Mouse (Mus musculus) left cerebral cortex, postnatal 25 days (tissue): ENCODE data around the gene Abi3. TPM values are rescaled to one million over a fixed set of nuclear protein-coding genes. Genes with fewer than 3 reads are reported as not detected.

Experiments used
- DNase-seq, 2 experiments: peaks; one replicate each; pipeline ENCODE4 v3.0.0; 2022; ENCODE audit warnings: low spot score in 2 of 2, mixed read lengths in 1 of 2
- intact Hi-C: fragments of 180-260 bp; cut with DNase I; formaldehyde crosslinking; loops from one replicate; pipeline ENCODE4 v1.15.1; 2025
- total RNA-seq, 2 experiments: library from RNA; stranded (reverse); gene quantifications; 2 replicates each; pipeline ENCODE4 v1.2.3; 2021

The Abi3 gene
- total RNA-seq, 2 experiments from 2014 or later = 6.4 to 6.5 TPM

DNA sequence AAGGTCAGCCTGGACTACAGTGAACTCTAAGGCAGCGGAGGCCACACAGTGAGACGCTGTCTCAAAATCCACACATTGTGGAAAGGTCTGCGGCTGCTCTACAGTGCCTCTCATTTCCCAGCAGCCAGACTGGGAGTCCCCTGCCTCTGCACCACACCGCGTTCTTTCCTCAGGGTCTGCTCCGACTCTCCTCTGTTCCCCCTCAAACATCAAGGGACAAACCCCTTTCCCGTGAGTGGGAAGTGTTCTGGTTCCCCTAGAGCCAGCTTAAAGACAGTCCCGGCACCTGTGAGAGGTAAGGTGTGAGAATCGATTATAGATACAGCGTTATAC, 812 bp downstream of the Abi3 start:
- intact Hi-C loops = no loop called here
- no peak for DNase-seq

GRCm38 (mm10) chr11:95840694-95841497, 1.4 kb downstream of the Abi3 start:
- intact Hi-C loops = no loop called here
- DNase-seq = no peak

DNA sequence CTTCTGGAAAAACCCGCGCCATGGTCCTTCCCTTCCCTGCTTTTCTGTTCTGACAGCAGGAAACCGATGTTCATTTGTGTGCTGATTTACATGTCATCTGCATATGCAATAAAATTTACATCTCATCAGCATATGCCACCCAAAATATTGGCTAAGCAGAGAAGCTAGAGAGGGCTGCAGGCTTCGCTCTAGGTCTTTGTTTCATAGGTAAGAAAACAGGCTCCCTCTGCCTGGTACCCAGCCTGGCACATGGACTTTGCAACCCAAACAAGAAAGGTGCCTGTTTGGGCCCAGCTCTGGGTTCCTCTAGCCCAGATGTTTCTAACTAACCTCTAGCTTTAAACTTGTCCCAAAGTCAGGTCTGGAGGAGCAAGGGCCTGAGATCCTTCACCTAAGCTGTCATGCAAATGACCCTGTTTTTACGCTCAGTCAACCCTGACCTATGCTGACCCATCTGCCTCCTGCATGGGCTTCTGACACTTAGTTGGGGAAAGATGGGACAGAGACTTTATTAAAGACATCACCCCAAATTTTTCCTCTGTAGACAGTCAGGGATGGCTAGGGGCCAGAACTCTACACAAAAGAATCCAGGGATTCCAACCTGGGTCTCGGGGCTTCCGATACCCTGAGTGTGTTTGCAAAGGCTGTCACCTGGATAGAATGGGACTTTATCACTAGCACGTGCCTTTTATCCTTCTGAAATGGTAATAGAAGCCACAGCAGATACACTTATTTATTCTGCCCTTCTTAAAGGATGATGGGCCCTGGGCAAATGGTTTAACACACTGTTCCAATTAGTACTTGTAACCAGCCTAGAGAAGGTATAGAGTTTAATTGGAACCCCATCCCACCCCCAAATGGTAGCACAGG, 3.0 kb downstream of the Abi3 start:
- intact Hi-C loops = no loop called here

GRCm38 (mm10) chr11:95838598-95838997, 3.7 kb downstream of the Abi3 start:
- intact Hi-C loops = no loop called here
- no peak for DNase-seq

More for the DNA sequence above, 3.0 kb downstream of the Abi3 start:
- no peak for DNase-seq

- no peak for DNase-seq
- intact Hi-C loops = no loop called here
Measured at GRCm38 (mm10) chr11:95837059-95837458, 5.2 kb downstream of the Abi3 start, which contains the start of gene Gngt2. TSS of gene Gngt2 (plus strand) at chr11:95837216.

- intact Hi-C loops = no loop called here
- DNase-seq = no peak
Measured at GRCm38 (mm10) chr11:95836433-95836832, 5.8 kb downstream of the Abi3 start.

DNA sequence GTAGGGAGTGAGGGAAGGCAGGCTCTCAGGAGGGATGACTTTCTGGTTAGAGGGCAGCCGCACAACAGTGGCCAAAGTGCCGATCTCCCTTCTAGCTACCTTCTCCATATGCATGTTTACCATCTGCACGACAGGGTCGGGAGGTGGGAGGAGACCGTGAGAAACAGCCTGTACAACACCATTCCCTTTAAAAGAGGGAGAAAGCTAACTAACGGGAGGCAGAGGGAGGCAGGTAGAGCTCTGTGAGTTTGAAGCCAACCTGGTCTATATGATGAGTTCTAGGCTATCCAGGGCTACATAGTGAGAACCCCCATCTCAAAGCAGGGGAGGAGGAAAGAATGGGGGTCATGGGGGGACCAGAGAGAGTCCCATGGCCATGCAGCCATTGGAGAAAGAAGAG, 6.4 kb downstream of the Abi3 start:
- intact Hi-C loops = no loop called here
- no peak for DNase-seq

GRCm38 (mm10) chr11:95834742-95835710, 7.2 kb downstream of the Abi3 start:
- intact Hi-C loops = no loop called here
- DNase-seq = no peak

DNA sequence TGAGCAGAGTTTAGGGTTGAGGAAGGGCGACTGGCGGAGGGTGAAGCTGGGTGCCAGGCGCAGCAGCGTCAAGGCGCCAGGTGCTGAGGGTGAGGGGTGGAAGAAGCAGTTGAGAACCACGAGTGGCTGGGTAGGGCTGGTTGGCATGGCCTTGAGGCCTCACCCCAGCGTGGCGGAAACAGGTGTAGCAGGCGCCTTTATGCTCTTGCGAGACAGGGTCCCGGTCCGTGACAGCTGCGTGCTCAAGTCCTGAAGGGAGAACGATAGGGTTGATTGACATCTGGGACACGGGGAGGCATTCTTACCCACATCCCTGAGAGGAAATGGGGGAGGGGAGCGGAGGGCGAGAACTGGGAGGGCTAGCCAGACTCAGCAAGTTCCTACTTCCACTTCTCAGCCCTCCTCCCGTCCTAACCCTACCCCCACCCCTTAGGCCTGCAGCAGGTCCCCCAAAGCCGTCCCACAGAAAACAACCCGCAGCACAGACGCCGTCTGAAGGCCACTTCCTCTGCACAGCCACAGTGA, 8.1 kb downstream of the Abi3 start:
- intact Hi-C loops = no loop called here
- DNase-seq = peak in 1 of 2 experiments; percentile 66

GRCm38 (mm10) chr11:95833631-95834142, 8.6 kb downstream of the Abi3 start:
- no peak for DNase-seq
- intact Hi-C loops = no loop called here

DNA sequence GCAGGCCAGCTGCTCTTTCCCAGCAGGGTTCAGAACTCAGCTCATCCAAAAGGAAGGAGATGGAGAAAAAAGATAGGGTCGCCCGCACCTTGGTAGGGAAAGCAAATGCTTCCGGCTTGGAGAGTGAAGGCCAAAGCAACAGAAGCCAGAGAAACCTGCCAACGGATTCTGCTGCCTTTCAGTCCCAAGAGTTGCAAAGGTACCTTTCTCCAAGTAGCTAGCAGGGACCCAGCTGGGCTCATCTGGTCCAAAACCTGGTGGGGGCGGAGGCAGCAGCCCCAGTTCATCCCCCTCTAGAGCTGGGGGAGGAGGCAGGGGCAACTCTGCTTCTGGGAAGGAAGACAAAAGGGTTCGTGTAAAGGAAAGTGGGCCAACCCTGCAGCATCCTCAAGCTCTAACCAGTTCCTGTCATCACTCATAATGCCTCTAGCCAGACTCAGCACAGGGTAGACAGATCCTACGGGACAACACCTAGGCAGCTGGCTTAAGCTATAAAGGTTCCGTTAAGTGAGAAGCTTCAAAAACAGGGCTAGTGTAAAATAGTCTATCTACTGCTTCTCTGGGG, 9.2 kb downstream of the Abi3 start:
- intact Hi-C loops = no loop called here
- DNase-seq = no peak

DNA sequence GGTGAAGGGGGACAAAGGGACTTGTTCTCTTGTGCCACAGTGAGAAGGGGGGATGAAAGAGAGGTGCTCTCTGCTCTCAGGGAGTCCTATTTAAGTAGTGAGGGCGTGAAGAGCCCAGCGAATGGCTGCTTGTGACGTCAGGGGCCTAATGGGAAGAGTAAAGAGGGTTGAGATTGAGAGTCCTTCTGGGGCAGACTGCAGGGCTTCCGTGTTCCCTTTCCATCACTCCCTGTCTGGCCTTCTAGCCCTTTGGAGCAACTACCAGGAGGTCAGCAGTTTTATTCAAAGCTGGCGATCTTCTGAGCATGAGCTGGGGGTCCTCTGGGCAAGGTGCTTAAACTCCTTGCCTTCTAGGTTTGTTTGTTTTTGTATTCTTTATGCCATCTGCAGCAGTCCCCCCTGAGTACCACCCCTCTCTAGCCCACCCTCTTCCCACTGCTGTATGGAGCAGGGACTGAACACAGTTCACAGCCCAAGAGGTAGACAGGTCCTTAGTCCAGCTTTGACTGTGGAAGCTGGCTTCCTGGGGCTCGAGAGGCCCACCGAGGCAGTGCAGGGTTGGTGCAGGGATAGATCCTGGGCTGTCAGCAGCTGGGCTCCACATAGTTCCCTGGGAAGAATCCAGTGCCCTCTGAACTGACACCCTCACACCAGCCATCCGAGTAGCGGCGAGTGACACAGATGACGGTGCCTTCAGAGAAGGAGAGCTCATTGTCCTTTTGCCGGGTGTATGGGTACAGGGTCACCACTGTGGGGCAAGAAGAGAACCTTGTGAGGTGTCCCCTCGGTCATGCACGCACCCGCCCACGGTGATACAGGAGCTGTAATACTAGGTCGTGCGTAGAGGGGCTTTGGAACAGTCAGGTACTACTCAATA, 9.9 kb downstream of the Abi3 start:
- no peak for DNase-seq
- intact Hi-C loops = no loop called here

DNA sequence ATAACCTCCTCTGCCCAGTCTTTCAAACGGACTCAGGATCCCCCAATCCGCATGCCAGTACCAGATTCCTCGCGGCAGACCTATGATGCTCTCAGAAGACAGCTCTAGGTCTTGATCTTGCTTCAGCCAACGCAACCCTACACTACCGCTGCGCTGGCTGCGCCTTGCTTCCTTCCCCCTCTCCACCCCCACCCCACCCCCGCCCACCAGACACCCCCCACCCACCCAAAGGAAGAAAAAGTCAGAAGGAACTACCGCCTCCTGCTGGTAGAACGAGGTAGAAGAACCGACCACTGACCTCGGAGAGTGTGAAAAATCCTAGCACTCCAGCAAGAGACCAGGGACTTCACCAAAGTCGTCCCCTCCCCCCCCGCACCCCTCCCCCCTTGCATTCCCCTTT, 10.6 kb downstream of the Abi3 start:
- no peak for DNase-seq
- intact Hi-C loops = no loop called here

- no peak for DNase-seq
- intact Hi-C loops = no loop called here
Measured at GRCm38 (mm10) chr11:95831276-95831619, 11.0 kb downstream of the Abi3 start.

GRCm38 (mm10) chr11:95830411-95831275, 11.6 kb downstream of the Abi3 start:
- intact Hi-C loops = no loop called here
- no peak for DNase-seq

- no peak for DNase-seq
- intact Hi-C loops = loop anchor here (5.0 to 10.0 kb wide), 3 partner anchors 145 to 298 kb away; partner anchors contain the start of gene Snf8
Measured at GRCm38 (mm10) chr11:95829526-95830050, 12.7 kb downstream of the Abi3 start.
